Mouse (Mus musculus): Measurements from ENCODE around the gene Gm49630.
"Not testable (repeated sequence)": the region's sequence is repeated elsewhere in the genome, so short reads cannot be mapped to it uniquely, and the experiment has no call there.

Gm49630 gene

GRCm38 (mm10) chr17:7371879-7372278 lies at the start of gene Gm49630:
Gene Gm49630, minus strand, starts transcription at chr17:7371979.
- DNase-seq: not testable (repeated sequence)

DNA sequence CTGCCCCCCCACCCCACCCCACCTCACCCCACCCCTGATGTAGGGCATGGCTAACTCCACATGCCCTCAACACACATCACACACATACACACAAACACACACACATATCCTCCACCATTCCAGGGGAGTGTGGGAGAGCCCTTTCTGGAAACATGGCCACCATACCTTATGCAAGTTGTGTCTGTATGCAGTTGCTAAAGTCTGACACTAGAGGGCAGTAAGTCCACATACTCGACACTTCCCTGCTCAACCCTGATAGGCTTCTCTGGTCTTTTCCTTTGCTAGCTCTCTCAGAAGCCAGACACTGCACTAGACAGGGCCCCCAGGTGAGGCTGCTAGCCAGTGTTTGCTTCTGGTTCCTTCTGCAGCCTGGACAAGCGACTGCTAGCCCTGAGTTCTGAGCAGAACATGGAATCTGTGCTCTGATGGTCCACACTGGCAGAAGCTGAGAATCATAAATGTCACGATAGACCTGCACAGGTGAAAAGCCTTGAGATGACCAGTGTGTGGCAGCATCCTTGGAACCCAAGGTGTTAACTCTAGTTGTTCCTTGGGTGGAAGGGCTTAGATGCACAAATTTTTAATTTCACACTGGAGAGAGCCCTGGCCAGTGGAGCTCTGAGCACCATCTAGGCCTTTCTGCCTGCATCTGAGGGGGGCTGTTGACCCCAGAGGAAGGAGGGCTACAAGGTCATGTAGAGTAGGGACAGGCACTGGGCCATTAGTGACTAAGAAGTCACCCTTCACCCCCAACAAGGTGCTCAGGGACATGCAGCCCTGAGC lies 48.6 kb upstream of the Gm49630 start:
- DNase-seq: peak in 1 of 2 experiments; percentile 2

- not testable (repeated sequence) for DNase-seq
Measured at GRCm38 (mm10) chr17:7414601-7415310, 43.0 kb upstream of the Gm49630 start.

DNA sequence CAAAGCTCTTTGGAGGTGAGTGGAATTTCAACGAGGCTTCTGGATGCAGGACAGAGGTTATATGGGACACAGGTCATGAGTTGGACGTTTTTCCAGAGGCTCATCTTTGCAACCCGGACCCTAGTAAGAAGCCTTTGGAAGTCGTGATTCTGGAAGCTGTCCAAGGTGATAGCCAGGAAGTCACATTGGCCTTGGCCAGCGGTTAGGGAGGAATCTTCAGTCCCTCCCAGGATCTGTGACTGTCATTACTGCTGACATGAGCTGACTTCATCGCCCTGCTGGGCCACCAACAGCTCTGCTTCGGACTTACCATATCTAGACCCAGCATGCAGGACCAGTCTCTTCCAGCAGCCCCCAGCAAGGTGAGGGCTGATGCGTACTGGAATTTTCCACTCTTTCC lies 41.6 kb upstream of the Gm49630 start:
- not testable (repeated sequence) for DNase-seq

DNA sequence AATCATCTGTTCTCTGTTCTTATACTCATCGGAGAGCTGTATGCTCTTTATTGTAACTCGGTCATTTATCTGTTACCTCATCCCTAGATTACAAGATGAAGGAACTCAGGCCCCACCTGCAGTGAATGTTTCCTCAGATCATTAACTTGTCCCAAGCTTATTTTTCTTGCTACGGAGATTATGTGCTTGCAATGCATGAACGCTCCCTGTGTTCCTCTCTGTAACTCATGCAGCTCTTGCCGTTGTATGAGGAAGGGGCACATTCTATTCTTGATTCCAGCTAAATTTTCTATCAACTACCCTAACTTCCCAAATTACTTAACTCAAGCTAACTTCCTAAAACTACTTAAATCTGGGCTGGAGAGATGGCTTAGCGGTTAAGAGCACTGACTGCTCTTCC lies 28.0 kb upstream of the Gm49630 start:
- not testable (repeated sequence) for DNase-seq

DNA sequence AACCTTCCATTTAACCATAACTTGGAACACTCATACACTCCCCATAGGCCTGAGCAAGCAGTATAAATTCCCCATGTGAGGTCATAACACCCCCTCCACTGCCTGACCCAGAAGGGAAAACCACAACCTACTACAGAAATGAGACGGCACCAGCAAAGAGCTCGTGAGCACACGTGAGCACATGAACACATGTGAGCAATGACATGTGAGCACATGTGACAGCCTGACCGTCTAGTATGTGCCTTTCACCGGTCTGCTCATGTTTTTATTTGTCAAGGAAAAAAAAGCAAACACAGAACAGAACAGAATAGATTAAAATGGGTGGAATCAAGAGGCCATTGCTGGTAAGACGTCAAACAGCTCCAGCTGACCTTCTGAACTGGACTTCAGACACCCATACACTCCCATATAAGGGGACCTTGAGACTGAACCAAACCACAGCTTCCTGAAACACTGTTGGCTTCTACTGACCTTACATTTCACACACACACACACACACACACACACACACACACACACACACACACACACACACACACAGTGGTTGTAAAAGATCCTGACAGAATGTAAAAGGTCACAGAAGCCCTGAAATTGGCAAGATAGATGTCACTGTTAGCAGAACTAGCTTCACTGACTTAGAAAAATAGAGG lies 26.5 kb upstream of the Gm49630 start:
- peak in 1 of 2 experiments; percentile 10 for DNase-seq

GRCm38 (mm10) chr17:7397079-7397478 lies 25.3 kb upstream of the Gm49630 start:
- DNase-seq: not testable (repeated sequence)

DNA sequence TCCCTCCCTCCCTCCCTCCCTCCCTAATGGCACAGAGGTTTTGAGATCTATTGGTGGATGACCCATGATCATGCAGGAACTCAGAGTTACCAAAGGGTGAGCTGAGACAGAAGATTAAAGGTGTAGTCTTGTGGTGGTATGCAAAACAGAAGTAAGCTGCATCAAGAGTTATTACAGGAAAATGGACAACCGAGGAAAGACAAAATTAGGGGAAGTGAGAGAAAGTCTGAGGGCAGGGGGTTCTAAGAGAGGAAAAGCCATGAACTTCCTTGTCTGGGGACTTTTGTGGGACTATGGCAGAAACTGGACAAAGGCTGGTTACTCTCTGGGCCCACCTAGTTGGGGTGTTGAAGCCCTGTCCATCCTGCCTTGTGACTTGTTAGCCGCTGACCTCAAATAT lies 24.5 kb upstream of the Gm49630 start:
- DNase-seq: not testable (repeated sequence)

DNA sequence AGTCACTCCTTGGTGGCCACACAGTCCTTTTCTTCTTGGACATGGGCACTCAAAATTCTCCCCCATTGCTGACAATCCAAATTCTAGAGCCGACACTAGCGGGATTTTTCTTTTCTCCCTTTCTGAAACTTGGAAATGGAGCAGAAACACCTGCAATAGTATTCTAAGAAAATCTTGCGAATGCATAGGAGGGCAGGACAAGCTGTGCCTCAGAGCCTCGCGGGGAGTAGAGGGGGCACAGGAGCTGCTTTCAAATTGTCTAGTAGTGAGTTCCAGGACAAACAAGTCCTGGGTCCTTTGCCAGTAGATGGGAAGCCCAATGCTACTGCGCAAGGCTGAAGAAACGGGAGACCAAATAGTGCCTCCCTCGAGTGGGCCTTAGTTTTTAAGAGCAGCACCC lies 23.9 kb upstream of the Gm49630 start:
- DNase-seq: not testable (repeated sequence)

DNA sequence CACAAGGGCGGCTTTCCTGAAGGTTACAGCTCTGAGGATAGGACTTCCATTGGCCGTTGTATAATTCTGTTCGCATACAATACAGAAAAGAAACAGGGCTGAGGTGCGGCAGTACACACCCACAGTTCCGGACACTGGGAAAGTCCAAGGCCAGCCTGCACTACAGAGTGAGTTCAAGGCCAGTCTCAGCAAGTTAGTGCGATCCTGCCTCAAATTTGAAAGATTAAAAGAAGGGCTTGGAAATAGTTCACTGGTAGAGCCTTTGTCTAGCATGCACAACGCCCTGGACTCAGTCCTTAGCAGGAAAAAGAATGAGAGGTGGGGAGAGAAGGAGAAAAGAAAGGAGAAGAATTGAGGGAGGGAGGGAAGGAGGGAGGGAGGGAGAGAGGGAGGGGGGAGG lies 23.3 kb upstream of the Gm49630 start:
- not testable (repeated sequence) for DNase-seq

DNA sequence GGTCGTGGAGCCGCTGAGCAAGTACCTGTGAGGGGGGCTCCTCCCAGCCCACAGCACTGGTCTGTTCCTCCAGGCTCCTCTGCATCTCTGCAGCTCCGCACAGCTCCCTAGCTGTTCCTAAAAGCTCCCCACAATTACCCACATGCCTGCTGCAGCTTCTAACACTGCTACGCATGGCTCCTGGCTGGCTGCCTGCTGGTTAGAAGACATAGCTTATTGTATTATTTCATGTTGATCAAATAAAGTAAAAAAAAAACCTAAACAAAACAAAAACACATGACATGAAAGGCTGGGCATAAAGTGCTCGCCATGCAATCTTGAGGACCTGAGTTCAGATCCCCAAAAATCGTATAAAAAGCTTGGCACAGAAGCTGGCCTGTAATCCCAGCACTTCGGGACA lies 18.1 kb upstream of the Gm49630 start:
- not testable (repeated sequence) for DNase-seq

- DNase-seq: not testable (repeated sequence)
Measured at GRCm38 (mm10) chr17:7388958-7389356, 17.2 kb upstream of the Gm49630 start.

- DNase-seq: not testable (repeated sequence)
Measured at GRCm38 (mm10) chr17:7388341-7388957, 16.7 kb upstream of the Gm49630 start.

DNA sequence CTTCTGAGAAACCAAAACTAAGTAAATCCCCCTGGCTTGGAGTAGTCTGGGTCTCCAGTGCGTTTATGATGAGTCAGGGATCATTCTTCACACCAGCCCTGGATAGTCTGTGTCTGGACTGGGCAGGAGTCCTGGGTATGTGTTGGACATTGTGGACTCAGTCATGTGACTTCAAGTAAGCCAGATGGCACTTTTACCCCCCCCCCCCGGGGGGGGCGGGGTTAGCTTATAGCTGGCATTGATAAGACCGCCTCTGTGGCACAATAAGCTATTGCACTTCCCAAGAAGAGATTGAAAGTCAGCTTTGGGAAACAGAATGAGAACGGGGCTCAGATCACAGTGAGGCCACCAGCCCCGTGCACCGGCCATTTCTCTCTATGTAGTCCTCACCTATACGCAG lies 14.2 kb upstream of the Gm49630 start:
- not testable (repeated sequence) for DNase-seq

GRCm38 (mm10) chr17:7385364-7385763 lies 13.6 kb upstream of the Gm49630 start, which contains the start of gene Unc93a2:
Gene Unc93a2, minus strand, starts transcription at chr17:7385464.
- DNase-seq: not testable (repeated sequence)

- DNase-seq: not testable (repeated sequence)
Measured at GRCm38 (mm10) chr17:7383167-7384143, 11.7 kb upstream of the Gm49630 start.

DNA sequence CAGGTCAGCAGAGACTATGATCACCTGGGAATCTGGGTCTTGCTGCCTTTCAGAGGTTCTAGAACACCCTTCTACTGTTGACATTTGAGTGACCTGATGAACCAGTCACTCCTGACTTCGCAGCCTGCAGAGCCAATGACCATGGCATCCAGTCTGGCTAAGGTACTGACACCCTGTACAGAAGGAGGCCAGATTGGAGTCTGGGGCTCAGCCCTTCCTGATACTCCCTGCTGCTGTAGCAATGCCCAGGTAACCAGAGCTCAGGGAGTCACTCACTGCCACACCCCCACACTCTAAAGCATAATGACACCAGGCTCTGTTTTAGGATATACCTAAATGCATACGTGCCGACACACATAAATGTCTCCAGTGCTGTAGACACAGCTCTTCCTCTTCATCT lies 10.9 kb upstream of the Gm49630 start:
- DNase-seq: not testable (repeated sequence)

DNA sequence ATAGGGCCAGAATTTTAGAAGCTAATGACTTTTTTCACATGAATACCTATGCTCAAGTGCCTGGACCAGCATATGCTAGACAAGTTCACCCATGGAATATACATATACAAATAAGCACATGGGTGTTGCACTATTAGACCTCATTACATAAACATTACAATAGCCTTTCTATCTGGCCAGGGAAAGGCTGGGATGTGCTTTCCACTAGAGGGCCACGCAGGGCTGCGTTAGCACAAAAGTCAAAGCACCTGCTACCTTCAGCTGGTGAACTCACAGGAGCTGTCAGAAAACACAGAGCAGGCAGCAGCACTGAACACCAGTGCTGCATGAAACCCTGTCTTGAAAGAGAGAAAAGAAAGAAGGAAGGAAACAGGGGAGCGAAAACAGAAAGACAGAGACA lies 6.1 kb upstream of the Gm49630 start:
- DNase-seq: not testable (repeated sequence)

- not testable (repeated sequence) for DNase-seq
Measured at GRCm38 (mm10) chr17:7376951-7377700, 5.3 kb upstream of the Gm49630 start.

DNA sequence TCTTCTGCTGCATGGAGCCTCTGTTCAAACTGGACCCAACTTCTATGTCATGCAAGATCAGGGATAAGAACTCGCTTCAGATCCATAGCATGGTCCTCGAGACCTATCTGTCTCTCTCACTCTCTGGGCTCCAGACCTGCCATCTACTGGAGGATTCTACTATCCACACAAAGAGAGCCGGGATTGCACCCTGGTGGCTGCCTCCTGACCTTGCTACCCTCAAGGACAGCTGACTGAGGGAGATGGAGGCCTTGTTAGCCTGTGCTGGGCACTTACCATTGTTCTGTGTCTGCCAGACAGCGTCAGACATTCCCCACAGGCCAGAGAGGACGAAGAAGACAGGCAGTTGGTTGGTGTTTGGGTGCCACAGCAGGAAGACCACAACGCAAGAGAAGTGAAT lies 2.4 kb downstream of the Gm49630 start:
- DNase-seq: not testable (repeated sequence)
